Mouse (Mus musculus): ENCODE data around the gene Fabp6.

The Fabp6 gene

GRCm38 (mm10) chr11:43601440-43601839 lies at the start of gene Fabp6:
Gene Fabp6 (minus strand): TSS chr11:43601540.
- DNase-seq (ENCODE audit: inconsistent ontology term) = no peak

- no peak for DNase-seq (ENCODE audit: inconsistent ontology term)
Measured at GRCm38 (mm10) chr11:43645286-43645685, 43.9 kb upstream of the Fabp6 start.

- peak; percentile 94 for DNase-seq (ENCODE audit: inconsistent ontology term)
Measured at GRCm38 (mm10) chr11:43643180-43643591, 41.8 kb upstream of the Fabp6 start.

- no peak for DNase-seq (ENCODE audit: inconsistent ontology term)
Measured at GRCm38 (mm10) chr11:43638486-43638885, 37.1 kb upstream of the Fabp6 start.

DNA sequence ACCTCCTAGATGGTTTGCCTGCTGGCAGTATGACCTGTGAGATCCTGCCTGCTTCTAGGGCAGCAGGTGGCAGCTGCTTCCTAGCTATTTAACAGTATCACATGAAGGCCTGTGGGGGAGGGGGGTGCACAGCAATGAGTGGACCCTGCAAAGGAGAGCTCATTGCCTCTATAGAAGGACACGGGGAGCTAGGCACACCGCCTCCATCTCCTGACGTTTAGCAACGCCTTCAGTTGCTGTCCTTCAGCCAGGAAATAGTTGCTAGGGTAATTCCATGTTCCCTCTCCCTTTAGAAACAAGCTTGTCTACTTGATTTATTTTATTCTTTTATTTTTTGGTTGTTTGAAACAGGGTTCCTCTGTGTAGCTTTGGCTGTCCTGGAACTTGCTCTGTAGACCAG lies 35.4 kb upstream of the Fabp6 start:
- no peak for DNase-seq (ENCODE audit: inconsistent ontology term)

- DNase-seq (ENCODE audit: inconsistent ontology term) = peak; percentile 45
Measured at GRCm38 (mm10) chr11:43633658-43634401, 32.5 kb upstream of the Fabp6 start.

DNA sequence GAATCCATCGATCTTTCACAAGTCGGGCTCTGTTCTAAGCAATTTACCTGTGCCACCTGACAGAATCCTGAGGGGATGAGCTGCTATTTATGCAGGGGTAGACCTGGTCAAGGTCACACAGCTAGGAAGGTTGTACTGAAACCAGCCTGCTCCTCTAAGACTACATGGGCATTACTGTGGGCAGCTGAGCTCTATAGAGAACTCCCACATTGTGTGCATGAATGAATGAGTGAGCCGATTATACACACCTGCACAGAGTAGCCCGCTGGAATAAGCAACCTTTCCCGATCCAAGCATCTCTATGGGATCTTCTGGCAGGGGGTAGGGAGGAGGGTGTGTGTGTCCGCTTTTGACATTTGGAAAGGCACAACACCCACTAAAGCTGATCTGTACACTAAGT lies 31.8 kb upstream of the Fabp6 start:
- no peak for DNase-seq (ENCODE audit: inconsistent ontology term)

DNA sequence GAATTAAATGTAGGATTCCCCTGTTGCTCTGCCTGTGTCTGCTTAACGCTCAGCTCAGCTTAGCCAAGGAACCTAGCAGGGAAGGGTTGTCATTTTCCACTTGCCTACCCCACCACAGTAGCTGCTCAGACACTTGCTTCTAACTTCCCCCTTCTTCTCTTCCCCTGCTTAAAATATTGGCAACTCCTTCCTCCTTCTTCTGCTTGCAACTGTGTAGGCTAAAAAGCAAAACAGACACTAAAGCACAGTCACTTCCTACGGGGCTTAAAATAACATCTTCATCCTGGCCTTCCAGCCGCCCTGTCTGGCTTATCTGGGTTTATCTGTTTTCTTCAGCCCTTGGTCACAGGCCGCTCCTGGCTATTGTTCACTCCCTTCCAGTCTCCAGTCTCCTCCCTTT lies 31.2 kb upstream of the Fabp6 start:
- DNase-seq (ENCODE audit: inconsistent ontology term) = no peak

GRCm38 (mm10) chr11:43631645-43632044 lies 30.3 kb upstream of the Fabp6 start:
- no peak for DNase-seq (ENCODE audit: inconsistent ontology term)

DNA sequence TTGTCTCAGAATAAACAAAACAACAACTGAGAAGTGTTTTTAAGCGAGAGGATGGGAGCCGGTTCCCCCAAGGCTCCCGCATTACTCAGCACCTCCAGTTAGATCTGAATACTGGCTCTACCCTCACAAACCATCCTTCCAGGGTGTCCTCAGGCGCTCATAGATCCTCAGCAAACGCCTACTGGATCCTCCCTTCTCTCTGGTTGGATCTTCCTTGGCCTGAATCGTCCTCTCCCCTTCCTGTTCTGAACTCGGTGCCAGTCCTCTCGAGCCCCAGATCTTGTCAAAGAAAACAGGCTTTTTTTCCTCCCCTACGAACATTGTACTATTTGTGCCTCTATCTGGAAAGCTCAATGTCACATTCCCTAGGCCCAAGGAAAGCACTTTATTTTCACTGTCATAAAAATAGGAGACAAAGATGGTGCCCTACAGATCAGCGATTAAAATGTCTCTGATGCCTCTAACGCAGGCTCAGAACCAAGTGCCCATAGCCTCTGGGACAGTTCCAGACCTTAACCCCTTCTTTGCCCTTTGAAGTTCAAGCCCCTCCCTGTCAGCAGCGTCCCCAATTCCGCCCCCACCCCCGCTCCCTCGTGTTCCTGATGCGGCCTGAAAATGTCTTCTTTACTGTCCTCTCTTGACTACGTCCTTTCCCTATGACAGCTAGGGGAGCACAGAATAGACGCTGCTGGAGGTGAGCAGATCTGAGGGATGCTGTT lies 25.7 kb upstream of the Fabp6 start:
- DNase-seq (ENCODE audit: inconsistent ontology term) = no peak

DNA sequence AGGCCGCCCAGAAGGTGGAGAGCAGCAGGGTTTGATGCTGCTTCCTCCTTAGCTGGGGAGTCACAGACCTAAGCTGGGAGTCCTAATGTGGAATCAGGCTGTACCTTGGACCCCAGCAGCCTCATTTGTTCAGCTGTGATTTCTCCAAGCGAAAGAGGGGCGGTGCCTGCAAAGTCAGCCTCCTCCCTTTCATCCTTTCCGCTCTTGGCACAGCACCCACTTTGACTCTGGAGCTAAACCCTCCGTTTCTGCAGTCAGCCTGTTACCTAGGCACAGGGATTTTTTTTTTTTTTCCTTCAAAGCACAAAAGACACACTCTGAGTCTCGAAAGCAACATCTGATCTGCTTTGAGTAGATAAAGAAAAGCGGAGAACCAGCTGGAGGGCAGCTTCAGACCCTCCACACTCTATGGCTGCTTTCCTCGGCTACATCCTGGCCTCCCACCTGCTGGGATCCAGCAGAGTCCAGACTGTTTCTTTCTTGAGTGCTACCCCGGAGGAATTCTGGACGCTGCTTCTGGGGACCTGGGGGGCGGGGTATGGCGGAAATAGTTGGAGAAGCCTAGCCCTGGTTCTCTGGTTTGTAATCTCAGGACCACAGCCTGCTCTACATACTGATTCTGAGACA lies 25.1 kb upstream of the Fabp6 start:
- DNase-seq (ENCODE audit: inconsistent ontology term) = no peak

DNA sequence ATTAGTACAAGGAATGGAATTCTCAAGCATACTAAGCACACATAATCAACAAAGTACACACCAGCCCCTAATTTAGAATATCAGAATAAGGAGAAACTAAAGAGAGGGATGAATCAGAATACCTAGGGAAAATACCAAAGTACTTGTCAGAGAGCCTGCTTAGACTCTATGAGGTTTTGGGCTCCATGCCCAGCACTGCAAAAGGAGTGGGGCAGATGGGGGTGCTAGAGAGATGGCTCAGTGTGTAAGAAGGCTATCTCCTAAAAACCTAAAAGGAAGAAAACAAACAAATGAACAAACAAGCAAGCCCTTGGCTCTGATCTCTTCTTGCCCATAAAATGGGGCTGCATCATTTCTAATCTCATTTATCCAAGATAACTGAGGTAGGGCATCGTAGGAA lies 23.0 kb upstream of the Fabp6 start:
- DNase-seq (ENCODE audit: inconsistent ontology term) = peak; percentile 61

DNA sequence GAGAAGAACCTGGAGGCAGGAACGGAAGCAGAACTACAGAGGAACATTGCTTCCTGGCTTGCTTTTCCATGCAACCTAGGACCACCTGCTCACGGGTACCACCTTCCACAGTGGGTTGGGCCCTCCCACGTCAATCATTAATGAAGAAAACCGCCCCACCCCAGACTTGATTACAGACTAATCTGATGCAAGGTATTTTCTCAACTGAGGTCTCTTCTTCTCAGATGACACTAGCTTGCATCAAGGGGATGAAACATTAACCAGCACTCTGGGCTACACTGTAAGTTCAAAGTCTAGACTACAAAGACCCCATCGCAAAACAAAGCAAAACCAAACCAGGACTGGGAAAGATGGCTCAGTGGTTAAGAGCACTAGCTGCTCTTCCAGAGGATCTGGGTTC lies 20.4 kb upstream of the Fabp6 start:
- no peak for DNase-seq (ENCODE audit: inconsistent ontology term)

- DNase-seq (ENCODE audit: inconsistent ontology term) = no peak
Measured at GRCm38 (mm10) chr11:43618403-43618802, 17.1 kb upstream of the Fabp6 start.

- DNase-seq (ENCODE audit: inconsistent ontology term) = peak; percentile 66
Measured at GRCm38 (mm10) chr11:43617924-43618323, 16.6 kb upstream of the Fabp6 start.

GRCm38 (mm10) chr11:43612834-43613488 lies 11.6 kb upstream of the Fabp6 start:
- DNase-seq (ENCODE audit: inconsistent ontology term) = peak; percentile 78

DNA sequence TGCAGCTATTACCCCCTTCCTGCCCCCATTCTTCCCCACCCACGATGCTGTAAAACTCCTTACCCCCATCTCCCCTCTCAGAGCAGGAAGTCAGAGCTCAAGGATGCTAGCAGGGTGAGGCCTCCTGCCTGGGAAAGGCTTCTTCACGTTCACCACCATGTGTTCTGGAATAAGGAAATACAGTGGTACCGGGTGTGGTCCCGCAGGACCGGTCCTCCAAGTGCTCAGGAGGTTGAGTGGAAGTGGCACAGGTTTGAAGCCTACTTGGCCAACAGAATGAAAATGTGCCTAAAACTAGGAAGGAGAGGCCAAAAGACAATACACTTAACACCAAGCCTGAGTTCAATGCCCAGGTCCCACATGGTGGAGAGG lies 9.3 kb upstream of the Fabp6 start:
- no peak for DNase-seq (ENCODE audit: inconsistent ontology term)

- DNase-seq (ENCODE audit: inconsistent ontology term) = no peak
Measured at GRCm38 (mm10) chr11:43610006-43610661, 8.8 kb upstream of the Fabp6 start.

- peak; percentile 81 for DNase-seq (ENCODE audit: inconsistent ontology term)
Measured at GRCm38 (mm10) chr11:43608440-43608839, 7.1 kb upstream of the Fabp6 start.

GRCm38 (mm10) chr11:43605859-43606258 lies 4.5 kb upstream of the Fabp6 start:
- DNase-seq (ENCODE audit: inconsistent ontology term) = no peak

- no peak for DNase-seq (ENCODE audit: inconsistent ontology term)
Measured at GRCm38 (mm10) chr11:43604891-43605290, 3.6 kb upstream of the Fabp6 start.

DNA sequence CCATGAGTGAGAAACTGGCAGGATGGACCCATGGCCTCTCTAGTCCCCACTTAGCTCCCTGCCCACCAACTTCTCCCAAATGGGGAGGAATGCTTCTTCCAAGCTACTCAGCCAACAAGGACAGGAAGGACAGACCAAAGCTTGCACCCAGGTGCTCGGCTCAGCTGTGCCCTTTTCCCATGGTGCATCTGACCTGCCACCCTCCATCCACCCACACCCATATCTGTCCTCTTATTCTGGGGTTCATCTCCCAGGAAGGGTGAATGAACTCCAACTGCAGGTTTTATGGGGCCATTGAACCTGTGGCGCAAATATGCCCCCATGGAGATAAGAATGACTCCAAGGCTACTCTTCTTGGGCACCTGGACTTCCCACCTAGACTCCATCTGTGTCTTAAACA lies 2.9 kb upstream of the Fabp6 start:
- no peak for DNase-seq (ENCODE audit: inconsistent ontology term)
